20 mouse cellular contexts compared by ENCODE assay signal in genomic region chr10:60391661-60392060, GRCm38 (mm10). TPM values are rescaled to one million over a fixed set of nuclear protein-coding genes. Genes with fewer than 3 reads are reported as not detected.
DNase-seq lines count a peak whose midpoint lies in the region; ATAC-seq and TF ChIP-seq lines count a peak whose summit lies in the region.
"Had no signal": no experiment of that assay in that cellular context is flagged by ENCODE, and none has a peak within 500 bp of the region (broad histone marks: within the 10 kb centered on the region; RNA-seq: fewer than 3 reads in every experiment).

No protein-coding gene starts in this region.

- H3K36me3 ChIP-seq in liver, postnatal 0 days (replicated peaks; ENCODE audit: insufficient read depth, low read length), result no peaks in the 10 kb centered on the region
- H3K36me3 ChIP-seq: embryonic facial prominence, embryonic 10.5 days; G1E; heart, embryonic 13.5 days had no signal

- no peak overlapping the region for H3K4me3 ChIP-seq in liver, postnatal 0 days (ENCODE audit: low read depth, low read length)
- no peak overlapping the region for H3K4me3 ChIP-seq in layer of hippocampus, adult 2 months
- H3K4me3 ChIP-seq: embryonic facial prominence, embryonic 10.5 days; forebrain, embryonic 13.5 days; gastrocnemius, adult 2 months; heart, embryonic 13.5 days had no signal

- H3K4me2 ChIP-seq in liver, postnatal 0 days (ENCODE audit: low read depth, low read length), result no peak overlapping the region
- H3K4me2 ChIP-seq: forebrain, embryonic 13.5 days; heart, embryonic 13.5 days; hindbrain, embryonic 14.5 days had no signal

- no peak for ATAC-seq in liver, postnatal 0 days
- ATAC-seq: forebrain, embryonic 13.5 days; forebrain, postnatal 0 days had no signal

- WGBS in liver, postnatal 0 days (ENCODE audit: insufficient replicate concordance), result 92% methylated on average over 9 of the region's 9 CpGs

- H3K9ac ChIP-seq in liver, postnatal 0 days (replicated peaks), result no peak overlapping the region
- H3K9ac ChIP-seq: forebrain, embryonic 13.5 days; forebrain, postnatal 0 days; heart, embryonic 13.5 days; hindbrain, embryonic 14.5 days had no signal

- intact Hi-C loops in left cerebral cortex, postnatal 10 days (cut with DNase I), result no loop called here

- peaks cover 17% of the 10 kb centered on the region for H3K4me1 ChIP-seq in liver, postnatal 0 days (ENCODE audit: insufficient read depth)

- no peak for TF ChIP-seq CTCF in liver, postnatal 0 days (IDR thresholded peaks at IDR 0.05; ENCODE audit: low read depth)
- TF ChIP-seq CTCF in layer of hippocampus, adult 2 months (conservative IDR thresholded peaks at IDR 0.05), result no peak

- H3K27me3 ChIP-seq in liver, postnatal 0 days (ENCODE audit: insufficient read depth, low read length), result no peaks in the 10 kb centered on the region
- H3K27me3 ChIP-seq: forebrain, embryonic 13.5 days had no signal

- H3K9me3 ChIP-seq in liver, postnatal 0 days (ENCODE audit: low read length), result no peaks in the 10 kb centered on the region
- H3K9me3 ChIP-seq: embryonic facial prominence, embryonic 10.5 days; forebrain, embryonic 13.5 days; heart, embryonic 13.5 days had no signal

- DNase-seq in liver, postnatal 0 days, result no peak
- no peak for DNase-seq in liver
- peak; percentile 25 for DNase-seq in thymus, postnatal 4 days
- DNase-seq in thymus, postnatal 25 days, result no peak
- peak; percentile 29 for DNase-seq in brain, adult 2 months (ENCODE audit: low read depth, low spot score)
- no peak for DNase-seq in left cerebral cortex, postnatal 10 days (ENCODE audit: extremely low spot score in 1 of 2, low spot score in 2 of 2)
- DNase-seq in layer of hippocampus, adult 2 months (ENCODE audit: low spot score in 2 of 2), result no peak
- DNase-seq: adrenal gland, postnatal 10 days; cerebellum, adult 2 months; cerebellum, postnatal 10 days; forebrain, postnatal 0 days; gastrocnemius, adult 2 months; gastrocnemius, postnatal 36 days; heart, adult 11 months; heart, postnatal 36 days had no signal

- no peak for TF ChIP-seq EP300 in liver, postnatal 0 days (IDR thresholded peaks at IDR 0.05; ENCODE audit: low read depth)

- peak overlapping the region; percentile 80 for H3K27ac ChIP-seq in liver, postnatal 0 days (ENCODE audit: low read depth)
- no peak overlapping the region for H3K27ac ChIP-seq in layer of hippocampus, adult 2 months
- H3K27ac ChIP-seq: embryonic facial prominence, embryonic 10.5 days; forebrain, embryonic 13.5 days; gastrocnemius, adult 2 months; heart, embryonic 13.5 days; hindbrain, embryonic 14.5 days had no signal

RNA-seq across cellular contexts. Expression of gene Gm17455, which starts 7.9 kb away (rescaled TPM):
- polyA plus RNA-seq in liver, postnatal 0 days (2015; fragmentation: Nextera tagmentation; extraction: Ambion mirVana), result not detected in 2 replicates
- total RNA-seq in left cerebral cortex, postnatal 10 days (2021), result 1 to 10 TPM; 1.4 to 2.1 TPM
- not detected for total RNA-seq in layer of hippocampus, adult 2 months (2021)
- total RNA-seq: adrenal gland, postnatal 10 days; G1E; gastrocnemius, postnatal 36 days; heart, postnatal 36 days had no signal
- polyA plus RNA-seq: G1E had no signal

RNA-seq across cellular contexts. Expression of gene Vsir, which starts 45.0 kb away (rescaled TPM):
- 11.4 and 11.9 TPM in 2 replicates for polyA plus RNA-seq in liver, postnatal 0 days (2015; fragmentation: Nextera tagmentation; extraction: Ambion mirVana)
- 10 to 100 TPM; 18.8 to 20.7 TPM for total RNA-seq in left cerebral cortex, postnatal 10 days (2021)
- total RNA-seq in layer of hippocampus, adult 2 months (2021), result 10 to 100 TPM; 17.6 to 23.2 TPM

Comparison
In these comparisons a context has a peak if more than half of its experiments do, and no peak if none do; other contexts are left out.
1. DNase-seq: peak in thymus, postnatal 4 days (single experiment) and brain, adult 2 months (single experiment); none in liver, postnatal 0 days (single experiment), liver (single experiment), thymus, postnatal 25 days (single experiment), left cerebral cortex, postnatal 10 days (0 of 2) and layer of hippocampus, adult 2 months (0 of 2).